Mouse (Mus musculus) frontal cortex, postnatal 36 days (tissue): ENCODE results near the gene Myh11.

Source experiments
- DNase-seq, 2 experiments: peaks; one replicate each; pipeline ENCODE4 v3.0.0; 2022; ENCODE audit warnings: low spot score in 2 of 2

The Myh11 gene

GRCm38 (mm10) chr16:14291223-14291622, at the start of gene Myh11:
TSS of gene Myh11 (minus strand) at chr16:14291372.
- no peak for DNase-seq

GRCm38 (mm10) chr16:14328156-14328555, 37.0 kb upstream of the Myh11 start:
- no peak for DNase-seq

GRCm38 (mm10) chr16:14320494-14320893, 29.3 kb upstream of the Myh11 start:
- DNase-seq, result peak in 1 of 2 experiments; percentile 42

- DNase-seq, result no peak
Measured at GRCm38 (mm10) chr16:14319681-14320080, 28.5 kb upstream of the Myh11 start.

- peak; percentile 95 to 97 for DNase-seq
Measured at GRCm38 (mm10) chr16:14316884-14317876, 26.0 kb upstream of the Myh11 start, which contains the start of gene Fopnl. TSS of gene Fopnl (minus strand) at chr16:14317405.

GRCm38 (mm10) chr16:14312914-14313313, 21.7 kb upstream of the Myh11 start:
- DNase-seq, result no peak

- no peak for DNase-seq
Measured at GRCm38 (mm10) chr16:14311371-14311770, 20.2 kb upstream of the Myh11 start.

- DNase-seq, result no peak
Measured at GRCm38 (mm10) chr16:14309833-14310232, 18.7 kb upstream of the Myh11 start.

GRCm38 (mm10) chr16:14308245-14309073, 17.3 kb upstream of the Myh11 start:
- no peak for DNase-seq

GRCm38 (mm10) chr16:14307373-14307772, 16.2 kb upstream of the Myh11 start:
- DNase-seq, result no peak

GRCm38 (mm10) chr16:14306451-14306850, 15.3 kb upstream of the Myh11 start:
- DNase-seq, result no peak

GRCm38 (mm10) chr16:14304791-14305190, 13.6 kb upstream of the Myh11 start:
- DNase-seq, result no peak

- no peak for DNase-seq
Measured at GRCm38 (mm10) chr16:14303676-14304075, 12.5 kb upstream of the Myh11 start.

GRCm38 (mm10) chr16:14303148-14303547, 12.0 kb upstream of the Myh11 start:
- DNase-seq, result no peak

GRCm38 (mm10) chr16:14298461-14298860, 7.3 kb upstream of the Myh11 start:
- no peak for DNase-seq

- DNase-seq, result no peak
Measured at GRCm38 (mm10) chr16:14297746-14298145, 6.6 kb upstream of the Myh11 start.

GRCm38 (mm10) chr16:14297137-14297536, 6.0 kb upstream of the Myh11 start:
- DNase-seq, result no peak

- DNase-seq, result no peak
Measured at GRCm38 (mm10) chr16:14296544-14297124, 5.5 kb upstream of the Myh11 start.

- no peak for DNase-seq
Measured at GRCm38 (mm10) chr16:14295291-14295690, 4.1 kb upstream of the Myh11 start.

GRCm38 (mm10) chr16:14292205-14293199, 1.3 kb upstream of the Myh11 start:
- no peak for DNase-seq
